Mouse (Mus musculus) ovary, postnatal 10 days (tissue): ENCODE data around the gene Tmem178b.

ENCODE experiments used
- DNase-seq: peaks from one replicate; pipeline ENCODE4 v3.0.0; 2022; ENCODE audit warnings: low spot score

Tmem178b gene

DNA sequence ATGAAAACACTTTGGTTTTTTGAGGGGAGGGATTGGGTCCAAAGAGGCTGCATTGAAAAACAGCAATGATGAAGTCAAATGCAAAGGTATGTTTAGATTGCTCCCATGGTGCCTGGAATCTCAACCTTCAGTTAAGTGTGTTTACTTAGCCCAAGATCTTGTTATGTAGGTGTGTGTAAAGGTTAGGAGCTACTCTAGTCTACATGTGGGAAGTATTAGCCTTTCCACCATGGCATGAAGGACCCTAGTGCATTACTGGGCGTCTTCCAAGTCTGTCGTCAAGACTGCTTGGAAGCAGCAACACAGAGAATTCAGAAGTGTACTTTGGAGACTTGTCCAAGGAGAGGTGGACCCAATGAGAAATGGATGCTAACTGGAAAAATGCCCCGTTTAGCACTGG is 205.3 kb downstream of the Tmem178b start:
- DNase-seq, result no peak

DNA sequence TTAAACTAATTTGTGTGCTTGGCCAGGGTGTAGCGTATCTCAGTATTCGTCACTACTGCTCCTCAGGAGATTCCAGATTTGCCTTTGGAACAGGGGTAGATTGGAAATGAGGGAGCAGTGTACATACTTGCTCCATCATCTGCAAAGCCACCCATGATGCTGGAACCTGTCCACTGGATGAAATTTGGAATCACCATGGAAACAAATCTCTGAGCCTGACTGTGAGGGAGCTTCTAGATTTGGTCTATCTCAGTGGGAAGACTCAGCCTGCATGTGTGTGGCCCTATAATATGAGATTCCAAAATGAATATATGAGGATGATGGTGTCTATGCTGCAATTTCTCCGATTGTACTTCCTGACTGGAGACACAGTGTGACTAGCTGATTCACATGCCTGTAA is 210.7 kb downstream of the Tmem178b start:
- no peak for DNase-seq

DNA sequence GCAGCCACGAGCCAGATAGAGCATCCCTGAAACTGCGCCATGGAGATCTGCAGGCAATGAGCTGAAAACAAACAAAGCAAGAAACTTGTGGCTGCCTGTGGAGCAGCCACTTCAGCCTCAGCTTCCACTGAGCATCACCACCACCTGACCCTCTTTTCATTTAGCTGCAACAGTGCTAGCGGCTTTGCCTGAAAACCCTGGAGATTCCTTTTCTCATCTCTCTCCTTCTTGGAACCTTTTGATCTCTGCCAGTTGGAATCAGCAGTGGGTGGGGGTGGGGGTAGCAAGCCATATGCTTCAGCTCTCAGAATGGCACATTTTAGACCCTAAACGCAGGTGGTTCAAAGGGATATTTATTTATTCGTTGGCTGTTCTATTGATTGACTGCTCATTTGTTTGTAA is 218.2 kb downstream of the Tmem178b start:
- DNase-seq, result no peak

DNA sequence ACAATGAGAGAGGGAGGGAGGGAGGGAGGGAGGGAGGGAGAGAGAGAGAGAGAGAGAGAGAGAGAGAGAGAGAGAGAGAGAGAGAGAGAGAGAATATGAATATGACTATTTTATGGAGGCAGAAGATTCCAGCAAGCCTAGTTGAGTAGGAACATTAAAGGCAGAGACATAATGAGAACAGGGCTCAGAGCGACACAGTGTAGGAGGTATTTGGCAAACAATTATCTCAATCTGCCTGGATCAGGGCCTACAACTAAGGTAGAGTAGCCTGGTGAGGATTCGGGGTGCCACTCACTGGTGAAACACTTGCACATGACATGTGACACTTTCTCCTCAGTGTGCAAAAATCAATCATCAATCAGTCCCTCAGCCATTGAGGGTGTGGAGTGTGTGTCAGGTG is 225.4 kb downstream of the Tmem178b start:
- DNase-seq, result no peak

DNA sequence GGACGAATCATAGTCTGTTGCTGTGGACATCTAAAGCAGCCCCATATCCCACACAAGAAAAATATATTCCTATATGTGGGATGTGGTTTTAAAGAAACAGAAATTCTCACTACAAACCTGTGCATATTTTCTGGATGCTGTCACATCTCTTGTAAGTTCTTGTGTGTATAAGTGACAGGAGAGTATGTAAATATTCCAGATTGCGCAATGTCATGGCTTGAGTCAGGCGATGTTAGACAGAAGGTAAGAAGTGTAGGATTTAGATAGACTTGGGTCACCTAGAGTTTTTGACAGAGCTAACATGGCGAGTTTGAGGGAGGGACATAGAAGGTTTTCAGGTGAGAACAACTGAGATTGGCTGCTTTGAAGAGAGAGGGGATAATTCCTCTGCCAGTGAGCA is 228.7 kb downstream of the Tmem178b start:
- DNase-seq, result no peak

DNA sequence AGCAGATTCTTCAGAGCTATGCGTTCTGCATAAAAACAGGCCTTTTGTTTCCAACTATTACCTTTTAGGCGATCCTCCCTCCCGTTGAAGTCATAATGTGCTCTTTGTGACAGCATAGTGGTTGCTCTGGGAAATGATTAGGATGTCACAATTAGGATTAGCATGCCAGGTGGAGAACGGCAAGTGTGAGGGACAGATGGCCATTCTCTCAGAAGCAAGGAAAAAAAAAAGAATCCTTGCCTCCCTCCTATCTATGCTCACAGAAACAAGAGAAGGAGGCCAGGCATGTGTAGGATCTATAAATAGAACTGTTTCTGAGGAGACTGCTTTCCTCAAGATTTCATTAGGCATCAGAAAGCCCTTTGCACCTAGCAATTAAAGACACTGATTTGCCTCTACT is 229.8 kb downstream of the Tmem178b start:
- no peak for DNase-seq

DNA sequence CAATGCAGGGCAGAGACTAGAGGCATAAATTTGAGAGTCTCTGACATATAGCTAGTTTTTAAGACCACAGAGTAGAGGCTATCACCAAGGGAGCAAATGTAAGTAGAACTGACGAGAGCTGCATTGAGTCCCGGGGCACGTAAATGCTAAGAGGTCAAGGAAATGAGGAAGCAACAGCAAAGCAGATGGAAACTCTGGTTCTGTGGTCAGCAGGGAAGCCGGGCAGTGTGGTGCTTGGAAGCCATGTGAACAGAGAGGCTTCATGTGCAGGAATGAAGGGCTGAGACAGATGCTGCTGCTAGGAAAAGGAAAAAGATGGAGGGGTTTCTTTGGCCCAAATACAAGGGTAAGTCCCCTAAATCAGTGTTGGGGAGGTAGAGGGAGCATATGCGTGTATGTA is 237.0 kb downstream of the Tmem178b start:
- DNase-seq, result no peak

DNA sequence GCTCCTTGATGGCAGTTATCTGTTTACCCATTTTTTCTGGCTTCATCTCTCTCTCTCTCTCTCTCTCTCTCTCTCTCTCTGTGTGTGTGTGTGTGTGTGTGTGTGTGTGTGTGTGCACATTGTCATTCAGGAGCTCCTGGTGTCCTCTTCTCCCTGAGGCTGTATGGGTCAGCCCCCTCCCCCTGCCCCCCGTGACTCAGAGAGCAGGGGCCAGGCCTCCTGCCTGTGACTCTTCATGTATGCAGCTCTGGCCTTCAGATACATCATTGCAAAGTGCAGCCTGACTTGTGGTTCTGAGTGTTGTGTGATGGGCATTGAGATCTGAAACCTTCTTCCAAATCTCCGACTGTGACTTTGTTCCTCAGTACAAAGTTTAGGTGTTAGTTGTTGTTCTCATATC is 237.7 kb downstream of the Tmem178b start:
- no peak for DNase-seq

DNA sequence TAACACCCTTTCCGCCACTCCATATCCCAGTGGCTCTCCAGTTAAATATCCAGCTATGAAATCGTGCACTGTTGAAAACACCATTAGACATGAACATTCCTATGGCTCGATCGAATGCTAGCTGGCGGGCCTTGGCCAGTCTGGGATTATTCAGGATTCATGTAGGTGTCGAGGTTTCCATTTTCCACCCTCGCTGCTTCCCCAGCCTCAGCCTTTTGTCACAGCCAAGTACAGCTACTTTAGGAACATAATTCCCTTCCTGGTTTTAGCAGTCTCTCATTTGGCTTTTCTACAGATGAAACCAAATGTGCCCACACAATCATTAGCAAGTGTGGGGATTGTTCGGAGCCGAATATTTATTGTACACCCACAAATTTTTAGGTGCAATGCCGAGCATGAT is 239.4 kb downstream of the Tmem178b start:
- no peak for DNase-seq

DNA sequence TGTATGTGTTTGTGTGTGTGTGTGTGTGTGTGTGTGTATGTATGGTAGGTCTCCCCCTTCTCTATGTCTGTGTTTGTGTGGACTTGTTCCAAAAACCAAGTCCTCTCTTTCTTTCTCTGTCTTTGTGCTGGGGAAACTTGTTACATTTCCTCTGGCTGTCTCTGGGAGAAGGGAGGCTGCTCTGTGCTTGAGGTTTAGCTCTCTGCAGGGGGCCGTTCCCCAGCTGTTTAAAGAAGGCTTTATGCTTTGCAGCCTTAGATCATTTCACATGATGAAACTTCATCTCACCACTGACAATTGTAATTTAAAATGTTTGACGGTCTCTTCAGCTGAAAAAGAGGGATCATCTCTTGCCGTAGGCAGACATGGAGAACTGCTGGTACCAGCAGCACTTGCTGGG is 243.2 kb downstream of the Tmem178b start:
- DNase-seq, result no peak

DNA sequence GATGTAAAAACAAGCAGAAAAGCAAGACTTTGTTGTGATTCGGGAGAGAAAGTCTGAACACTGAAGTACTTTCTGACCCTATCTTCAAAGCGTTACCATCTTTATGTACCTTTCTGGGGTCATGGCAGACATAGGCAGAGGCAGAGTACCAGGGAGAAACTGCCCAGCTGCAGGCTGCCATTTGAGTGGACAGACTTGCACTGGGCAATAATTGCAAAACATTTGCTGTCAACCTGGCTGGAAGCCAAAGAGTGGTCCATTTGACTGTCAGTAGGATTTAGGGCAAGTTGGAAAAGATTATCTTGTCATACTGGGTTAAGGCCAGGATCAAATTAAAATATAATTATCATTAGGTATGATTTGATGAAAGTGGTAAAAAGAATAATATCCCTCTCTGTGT is 247.1 kb downstream of the Tmem178b start:
- DNase-seq, result no peak

DNA sequence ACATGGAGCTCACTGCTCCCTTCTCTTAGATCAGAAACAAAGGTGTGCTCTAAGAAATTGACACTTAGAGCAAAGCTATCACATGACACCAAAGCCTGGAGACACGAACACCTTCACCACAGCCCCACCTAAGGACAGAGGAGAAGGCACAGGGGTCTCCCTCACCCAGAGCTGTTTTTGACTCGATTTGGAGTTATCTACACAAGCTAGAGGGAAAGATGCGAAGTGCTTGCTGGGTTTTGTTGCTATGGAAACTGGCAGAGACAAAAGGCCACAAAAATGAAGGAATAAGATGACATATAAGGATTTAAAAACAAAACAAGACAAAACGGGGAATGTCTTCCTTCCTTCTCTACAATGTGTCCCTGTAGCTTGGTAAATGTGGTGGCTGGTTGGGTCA is 248.4 kb downstream of the Tmem178b start:
- no peak for DNase-seq

DNA sequence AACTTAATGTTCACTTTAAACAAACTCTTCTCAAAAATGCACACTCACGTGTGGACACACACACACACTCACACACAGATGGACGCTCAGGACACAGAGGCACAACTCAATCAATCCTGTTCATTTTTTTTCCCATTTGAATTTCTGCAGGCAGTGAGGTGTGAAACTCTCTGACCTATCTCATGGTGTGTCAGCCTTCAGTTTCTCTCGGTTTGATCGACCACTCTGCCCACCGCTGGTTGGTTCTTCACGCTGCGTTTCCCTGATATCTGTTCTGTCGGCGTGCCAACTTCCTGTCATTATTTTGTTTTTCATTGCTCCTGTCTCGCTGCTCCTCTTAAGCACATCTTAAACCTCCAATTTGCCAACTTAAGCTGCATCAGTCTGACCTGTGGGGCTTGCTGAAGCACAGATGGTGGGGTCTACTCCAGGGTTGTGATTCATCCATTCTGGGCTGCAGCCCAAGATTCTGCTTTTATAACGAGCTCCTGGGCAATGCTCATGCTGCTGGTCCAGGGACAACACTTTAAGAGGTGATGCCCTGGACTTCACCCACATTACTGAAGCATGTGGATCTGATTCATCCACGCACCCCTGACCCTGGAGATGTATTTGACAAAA is 250.1 kb downstream of the Tmem178b start:
- DNase-seq, result no peak

DNA sequence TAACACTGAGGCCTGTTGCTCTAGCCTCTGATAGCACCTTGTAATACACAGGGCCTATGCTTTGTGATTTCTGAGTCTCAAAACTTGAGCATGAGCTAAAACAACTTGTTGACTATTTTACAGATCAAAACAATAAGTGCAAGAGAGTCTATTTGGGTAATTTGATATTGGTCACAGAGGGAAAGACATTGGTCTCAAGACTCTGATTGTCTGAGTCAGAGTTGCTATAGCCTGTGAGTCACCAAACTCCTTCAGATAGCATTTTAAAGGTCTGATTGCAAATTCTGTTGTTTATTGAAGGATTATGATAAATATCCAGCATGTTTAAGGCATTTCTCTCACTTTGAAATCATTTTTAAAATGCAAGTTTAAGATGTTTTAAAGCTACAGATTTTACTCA is 250.9 kb downstream of the Tmem178b start:
- no peak for DNase-seq

DNA sequence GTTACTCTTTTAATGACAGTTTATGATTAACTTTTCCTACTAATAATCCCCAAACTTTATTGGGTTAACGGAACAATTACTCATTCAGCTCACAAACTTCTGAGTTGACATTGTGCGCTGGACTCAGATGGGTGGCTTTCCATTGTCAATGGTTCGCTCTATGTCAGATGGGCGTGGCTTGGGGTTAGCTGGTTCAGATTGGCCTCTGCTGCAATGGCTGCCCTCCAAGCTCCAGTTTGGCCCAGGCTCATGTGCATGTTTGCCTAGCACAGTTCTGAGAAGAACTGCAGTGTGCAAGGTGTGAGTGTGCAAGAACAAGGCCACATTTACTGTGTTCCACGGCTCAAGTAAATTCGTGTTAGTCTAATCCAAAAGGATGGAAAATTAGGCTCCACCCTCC is 255.6 kb downstream of the Tmem178b start:
- no peak for DNase-seq

DNA sequence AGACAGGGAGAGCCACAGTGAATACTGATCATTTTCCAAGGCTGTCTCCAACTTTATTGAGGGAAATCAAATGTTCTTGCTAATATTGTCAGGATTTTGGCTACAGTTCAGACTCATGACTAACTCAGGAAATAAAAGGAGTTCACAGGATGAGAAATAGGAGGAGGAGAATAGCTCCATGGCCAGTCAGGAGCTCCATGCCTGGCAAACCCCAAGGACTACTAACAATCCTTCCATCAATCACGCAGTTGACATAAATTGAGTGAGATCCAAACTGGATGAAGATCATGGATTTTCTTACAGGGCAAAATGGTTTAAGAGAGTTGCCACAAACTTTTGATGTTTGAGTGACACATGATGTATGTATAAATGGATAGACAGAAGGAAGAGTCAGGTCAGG is 258.9 kb downstream of the Tmem178b start:
- DNase-seq, result no peak

DNA sequence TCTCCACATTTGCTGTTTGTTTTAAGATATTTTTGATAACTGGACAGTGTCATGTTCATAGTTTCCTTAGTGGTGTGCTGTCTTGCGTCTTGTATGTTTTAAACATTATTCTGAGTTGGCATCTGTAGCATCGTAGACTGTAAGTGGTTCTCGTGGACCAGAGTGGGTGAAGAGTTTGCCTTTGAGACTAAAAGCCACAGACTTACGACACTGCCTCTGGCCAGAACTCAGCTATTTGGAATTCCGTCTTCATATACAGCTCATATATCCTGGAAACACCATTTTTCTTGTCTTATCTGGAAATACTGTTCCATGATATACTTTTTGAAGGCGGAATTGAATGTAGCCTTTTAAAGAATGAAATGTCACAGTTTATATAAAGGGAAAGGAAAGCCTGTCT is 260.4 kb downstream of the Tmem178b start:
- no peak for DNase-seq

DNA sequence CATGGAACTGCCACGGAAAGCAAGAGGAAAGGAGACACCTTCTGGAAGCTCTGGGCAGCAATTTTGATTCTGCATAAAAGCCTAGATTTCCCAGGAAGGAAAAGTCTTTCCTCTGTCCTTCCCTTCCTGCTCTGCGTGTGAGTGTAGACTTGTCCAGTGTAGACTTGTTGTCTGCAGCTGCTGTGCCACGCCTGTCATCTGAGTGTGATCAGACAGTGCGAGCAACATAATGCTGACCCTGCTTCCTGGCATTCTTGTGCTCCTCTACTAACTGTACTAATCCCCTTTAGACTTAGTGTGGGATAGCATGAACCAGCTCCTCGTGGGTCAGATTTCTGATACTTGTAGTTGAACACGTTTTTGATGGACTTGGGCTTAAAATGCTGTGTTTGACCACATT is 262.6 kb downstream of the Tmem178b start:
- DNase-seq, result no peak

DNA sequence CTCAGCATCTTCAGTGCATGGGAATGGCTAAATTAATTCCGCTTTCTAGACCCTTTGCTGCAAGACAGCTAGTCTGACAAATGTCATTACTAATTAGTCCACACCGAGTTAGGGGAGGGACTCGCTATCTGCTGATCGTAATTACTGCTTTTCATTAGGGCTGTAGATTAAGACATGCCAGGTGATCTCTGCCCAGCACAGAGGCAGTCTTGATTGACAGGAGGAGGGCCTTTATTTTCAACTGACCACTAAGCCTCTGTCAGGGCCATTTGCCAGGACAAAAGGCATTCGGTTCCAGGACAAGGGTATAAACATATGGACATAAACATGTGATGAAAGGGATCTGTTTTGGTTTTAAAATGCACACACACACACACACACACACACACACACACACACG is 264.3 kb downstream of the Tmem178b start:
- DNase-seq, result no peak

DNA sequence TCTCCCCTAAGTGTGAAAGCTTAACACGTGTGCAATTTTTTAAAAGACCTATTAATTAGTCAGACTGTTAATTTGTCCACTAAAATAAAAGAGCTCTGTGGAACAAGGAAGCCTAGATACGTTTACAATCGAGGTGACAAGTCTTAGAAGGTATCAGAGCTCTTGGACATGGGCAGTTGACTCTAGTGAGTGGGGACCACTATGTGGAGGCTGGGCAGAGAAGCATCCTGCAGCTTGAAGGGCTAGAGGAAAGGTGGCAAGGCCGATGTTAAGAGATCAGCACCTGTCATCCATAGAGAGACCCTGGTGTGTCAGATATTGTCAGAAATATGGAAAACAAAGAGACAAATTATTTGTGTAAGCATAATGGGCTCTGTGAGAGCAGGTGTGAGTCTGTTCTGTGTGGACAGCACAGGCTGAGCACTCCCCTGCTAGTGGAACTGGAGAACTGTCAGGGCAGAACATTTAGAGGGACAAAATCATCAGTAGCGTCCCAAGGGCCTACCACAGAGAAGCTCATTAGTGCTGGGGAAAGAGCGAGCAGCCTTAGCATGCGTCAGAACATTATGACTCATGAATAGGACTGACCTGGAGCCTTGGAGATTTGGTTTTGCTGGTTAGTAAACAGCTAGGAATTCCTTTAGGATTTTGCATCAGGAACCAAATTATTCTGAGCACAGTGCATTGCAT is 264.9 kb downstream of the Tmem178b start:
- DNase-seq, result no peak

DNA sequence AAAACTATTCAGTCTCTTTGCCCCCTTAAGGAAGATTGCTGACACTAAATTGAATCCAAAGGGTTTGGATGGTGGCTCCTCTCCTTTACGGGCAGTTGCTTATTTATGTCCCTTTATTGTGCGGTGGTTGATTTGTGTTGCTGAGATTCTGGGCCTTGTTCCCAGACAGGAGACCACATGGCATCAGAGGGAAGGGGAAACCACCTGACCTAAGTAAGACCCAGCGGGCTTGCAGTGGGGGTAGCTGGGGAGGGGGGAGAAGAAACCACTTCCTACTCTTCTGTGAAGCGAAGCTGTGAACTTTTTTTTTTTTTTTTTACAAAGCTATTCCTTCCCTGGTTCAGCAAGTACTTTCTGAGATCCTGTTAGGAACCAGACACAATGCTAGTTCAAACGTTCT is 269.5 kb downstream of the Tmem178b start:
- no peak for DNase-seq

DNA sequence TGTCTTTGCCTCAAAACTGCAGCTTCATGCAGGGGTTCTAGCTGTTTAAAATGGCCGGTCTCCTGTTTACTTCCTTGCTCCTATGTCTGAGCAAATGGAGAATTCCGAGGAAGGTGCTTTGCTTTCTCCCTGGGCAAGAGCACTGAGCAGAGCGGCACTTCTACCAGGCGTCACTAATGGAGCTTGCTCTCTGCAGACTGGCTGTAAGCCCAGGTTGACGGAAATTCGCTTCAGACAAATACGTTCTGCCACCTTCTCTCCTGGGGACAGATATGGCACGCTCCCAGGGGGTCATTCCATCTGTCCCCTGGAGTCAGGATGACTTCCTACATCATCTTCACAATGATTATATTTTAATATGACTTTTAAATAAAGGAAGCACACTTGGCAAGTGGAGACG is 271.3 kb downstream of the Tmem178b start:
- no peak for DNase-seq

DNA sequence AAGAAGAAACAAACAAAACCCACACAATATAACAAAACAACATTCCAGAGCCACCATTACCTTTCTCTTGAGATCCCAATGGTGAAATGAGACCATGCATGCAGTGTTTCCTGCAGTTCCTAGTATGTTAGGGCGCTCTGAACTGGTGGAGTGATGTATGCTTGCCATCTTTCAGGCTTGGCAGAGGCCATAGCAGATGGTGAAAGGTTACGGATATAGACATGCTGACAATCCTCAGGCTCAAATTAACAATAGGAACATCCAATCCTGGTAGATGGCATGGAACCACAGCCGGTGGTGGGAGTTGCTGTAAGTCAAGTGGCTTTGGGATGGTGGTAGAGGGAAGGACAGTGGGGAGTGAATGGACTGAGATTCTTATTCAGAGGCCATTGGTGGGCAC is 272.5 kb downstream of the Tmem178b start:
- DNase-seq, result no peak

DNA sequence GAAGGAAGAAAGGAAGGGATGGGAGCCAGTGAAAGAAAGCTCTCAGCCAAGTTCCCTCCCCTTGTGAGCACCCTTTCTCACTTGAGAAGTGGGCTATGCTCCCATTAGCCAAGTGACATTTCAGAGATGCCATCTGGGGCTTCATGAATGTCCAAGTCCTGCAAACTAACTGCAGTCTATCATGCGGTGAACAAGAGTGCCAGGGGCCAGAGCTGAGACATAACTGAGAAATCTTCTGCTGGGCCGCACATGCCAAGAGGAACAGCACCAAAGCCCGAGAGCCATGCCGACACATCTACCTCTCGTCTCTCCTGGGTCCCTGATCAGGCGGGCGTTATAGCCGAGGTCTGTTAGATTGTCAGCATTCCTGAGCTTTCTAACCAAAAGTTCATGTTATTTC is 279.2 kb downstream of the Tmem178b start:
- DNase-seq, result no peak
